Mouse (Mus musculus) liver, adult 2 months (tissue): ENCODE results near the gene Taok3. TPM values are rescaled to one million over a fixed set of nuclear protein-coding genes. Genes with fewer than 3 reads are reported as not detected.

Source experiments
- DNase-seq: peaks from one replicate; pipeline ENCODE4 v3.0.0-alpha.2; 2011; ENCODE audit warnings: low read depth, low spot score; ENCODE audit errors: extremely low read depth
- H3K27ac ChIP-seq: fragments of 200-500 bp; replicated peaks from 2 replicates; pipeline ENCODE4 v1.5.1; 2012; ENCODE audit warnings: low read depth, mild to moderate bottlenecking, control low read depth, inconsistent platforms, low read length; ENCODE audit not compliant: insufficient read depth
- H3K27me3 ChIP-seq: fragments of 200-500 bp; 2 replicates; pipeline ENCODE4 v1.6.1; 2012; ENCODE audit warnings: mild to moderate bottlenecking, moderate library complexity, low read length, inconsistent platforms; ENCODE audit not compliant: control insufficient read depth, insufficient read depth
- H3K36me3 ChIP-seq: fragments of 200-500 bp; 2 replicates; pipeline ENCODE4 v1.6.1; 2012; ENCODE audit warnings: low read length, inconsistent platforms; ENCODE audit not compliant: control insufficient read depth, insufficient read depth
- H3K4me1 ChIP-seq: fragments of 200-500 bp; 2 replicates; pipeline ENCODE4 v1.6.1; 2011; ENCODE audit warnings: low read length; ENCODE audit not compliant: control insufficient read depth, insufficient read depth
- H3K4me3 ChIP-seq: fragments of 200-500 bp; 2 replicates; pipeline ENCODE4 v1.5.1; 2011; ENCODE audit warnings: low read depth, mild to moderate bottlenecking, control low read depth, low read length, moderate library complexity; ENCODE audit not compliant: insufficient read depth
- H3K79me2 ChIP-seq: fragments of 200-500 bp; 2 replicates; pipeline ENCODE4 v1.6.1; 2012; ENCODE audit warnings: inconsistent platforms, mild to moderate bottlenecking, low read length, moderate library complexity; ENCODE audit not compliant: control insufficient read depth, insufficient read depth
- H3K9ac ChIP-seq: fragments of 200-500 bp; 2 replicates; pipeline ENCODE4 v1.6.1; 2012; ENCODE audit warnings: low read depth, mild to moderate bottlenecking, control low read depth, inconsistent platforms, low read length
- CTCF ChIP-seq: fragments of 200-500 bp; IDR thresholded peaks from 2 replicates; pipeline ENCODE4 v1.5.1; 2011; ENCODE audit warnings: low read depth, low read length, control low read depth
- POLR2A ChIP-seq: fragments of 200-500 bp; IDR thresholded peaks from 2 replicates; pipeline ENCODE4 v1.6.1; 2011; ENCODE audit warnings: low read length, control low read depth; ENCODE audit not compliant: insufficient read depth; ENCODE audit errors: extremely low read depth
- WGBS: fragments of 180-500 bp; shearing (Covaris S2); methylation state at CpG from one replicate; pipeline ENCODE4 v1.1.7; 2018; 5-methylcytosine and 5-hydroxymethylcytosine counted together
- polyA plus RNA-seq: library from polyadenylated mRNA; depleted of rRNA; stranded (reverse); fragments of >200 nt; gene quantifications from 2 replicates; pipeline ENCODE4 v1.2.3, GENCODE M21; 2012
- total RNA-seq: library from RNA; depleted of rRNA; stranded (reverse); fragments of >200 nt; gene quantifications from 2 replicates; pipeline ENCODE4 v1.2.3, GENCODE M21; 2014

The Taok3 gene
- total and polyA plus RNA-seq, 2 experiments: 16.2 to 23.0 TPM

DNA sequence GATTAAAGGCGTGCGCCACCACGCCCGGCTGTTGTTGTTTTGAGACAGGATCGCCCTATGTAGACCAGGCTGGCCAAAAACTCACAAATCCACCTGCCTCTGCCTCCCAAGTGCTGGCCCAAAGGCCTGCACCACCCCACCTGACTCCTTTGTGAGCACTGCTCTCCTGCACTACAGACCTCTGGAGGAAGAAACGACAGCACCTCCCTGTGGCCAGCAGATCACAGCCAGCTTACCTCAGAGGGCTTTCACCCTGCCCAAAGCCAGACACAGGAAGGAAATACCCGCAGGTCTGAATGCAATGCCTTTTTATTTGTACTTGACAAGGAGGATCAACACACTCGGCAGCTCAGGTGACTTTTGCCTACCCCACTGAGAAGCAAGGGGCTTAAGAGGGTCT lies 162.4 kb downstream of the Taok3 start:
- Histone ChIP-seq H3K79me2 (no peaks in the 10 kb centered on the region), H3K4me3 (no peak overlapping the region), H3K4me1 (peaks cover 24% of the 10 kb centered on the region), H3K36me3 (peaks cover 10% of the 10 kb centered on the region; the same call in 1 of the 2 replicates), H3K9ac (no peak overlapping the region), H3K27me3 (no peaks in the 10 kb centered on the region), H3K27ac (no peak overlapping the region)
- WGBS: 85% methylated on average over 8 of the region's 8 CpGs
- TF ChIP-seq CTCF (peak; percentile 26; the same call in 1 of the 2 replicates), POLR2A (no peak)
- DNase-seq: no peak

- Histone ChIP-seq H3K27me3 (no peaks in the 10 kb centered on the region), H3K4me1 (peaks cover 24% of the 10 kb centered on the region), H3K9ac (no peak overlapping the region), H3K4me3 (no peak overlapping the region), H3K36me3 (peaks cover 10% of the 10 kb centered on the region; the same call in 1 of the 2 replicates), H3K79me2 (no peaks in the 10 kb centered on the region), H3K27ac (no peak overlapping the region)
- no peak for DNase-seq
- 87% methylated on average over 9 of the region's 9 CpGs for WGBS
- TF ChIP-seq POLR2A (no peak), CTCF (no peak)
Measured at GRCm38 (mm10) chr5:117284029-117284428, 164.1 kb downstream of the Taok3 start.

DNA sequence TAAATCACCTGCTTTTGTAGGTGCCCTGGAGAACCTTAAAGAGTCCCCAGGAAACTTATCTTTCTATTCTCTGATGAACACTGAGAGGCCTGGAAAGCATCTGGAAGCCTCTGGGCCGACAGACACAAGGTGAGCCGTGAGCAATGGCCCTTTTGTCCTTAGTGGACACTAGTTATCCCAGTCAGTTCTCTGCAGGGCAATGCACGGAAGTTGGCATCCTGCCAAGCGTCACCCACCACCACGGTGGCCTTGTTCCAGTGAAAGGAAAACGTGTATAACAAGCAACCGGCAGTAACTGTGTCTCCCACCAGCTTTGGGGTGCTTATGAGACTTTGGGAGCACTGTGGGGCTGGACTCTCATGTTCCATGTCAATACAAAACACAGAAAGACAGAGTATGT lies 164.8 kb downstream of the Taok3 start:
- no peak overlapping the region for H3K4me3 ChIP-seq
- no peak overlapping the region for H3K27ac ChIP-seq
- H3K27me3 ChIP-seq: no peaks in the 10 kb centered on the region
- H3K36me3 ChIP-seq: peaks cover 10% of the 10 kb centered on the region; the same call in 1 of the 2 replicates
- TF ChIP-seq POLR2A: no peak
- TF ChIP-seq CTCF: no peak
- H3K4me1 ChIP-seq: peaks cover 20% of the 10 kb centered on the region
- no peaks in the 10 kb centered on the region for H3K79me2 ChIP-seq
- 30% methylated on average over 7 of the region's 7 CpGs for WGBS
- DNase-seq: no peak
- no peak overlapping the region for H3K9ac ChIP-seq

- H3K27ac ChIP-seq: 0 out of 2 replicates have a peak overlapping the region, but pooled peaks have one; percentile 4
- no peaks in the 10 kb centered on the region for H3K79me2 ChIP-seq
- 34% methylated on average over 4 of the region's 4 CpGs for WGBS
- H3K36me3 ChIP-seq: peaks cover 10% of the 10 kb centered on the region; the same call in 1 of the 2 replicates
- H3K9ac ChIP-seq: no peak overlapping the region
- H3K27me3 ChIP-seq: no peaks in the 10 kb centered on the region
- TF ChIP-seq POLR2A (no peak), CTCF (no peak)
- H3K4me1 ChIP-seq: peaks cover 19% of the 10 kb centered on the region
- DNase-seq: peak; percentile 89
- no peak overlapping the region for H3K4me3 ChIP-seq
Measured at GRCm38 (mm10) chr5:117285266-117285665, 165.3 kb downstream of the Taok3 start.

DNA sequence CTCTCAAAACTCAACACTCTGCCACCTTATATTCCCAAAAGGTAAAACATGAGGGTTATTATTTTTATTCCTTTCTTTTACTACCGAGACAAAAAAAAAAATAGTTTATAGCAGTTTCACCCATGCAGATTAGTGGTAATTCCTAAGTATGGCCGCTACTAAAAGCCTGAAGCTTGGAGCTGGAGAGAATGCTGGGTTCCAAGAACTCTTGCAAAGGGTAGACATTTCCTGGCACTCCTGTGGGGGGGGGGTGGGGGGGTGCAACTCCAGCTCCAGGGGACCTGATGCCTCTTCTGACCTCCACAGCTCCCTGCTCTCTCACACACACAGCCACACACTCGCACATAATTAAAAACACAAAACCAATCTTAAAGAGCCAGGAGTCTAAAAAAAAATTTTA lies 166.4 kb downstream of the Taok3 start:
- Histone ChIP-seq H3K36me3 (peaks cover 10% of the 10 kb centered on the region; the same call in 1 of the 2 replicates), H3K9ac (no peak overlapping the region; the same call in 1 of the 2 replicates), H3K27ac (peak overlapping the region; percentile 45), H3K27me3 (no peaks in the 10 kb centered on the region), H3K4me1 (peaks cover 19% of the 10 kb centered on the region), H3K79me2 (no peaks in the 10 kb centered on the region), H3K4me3 (peak overlapping the region; percentile 69)
- DNase-seq: no peak
- TF ChIP-seq POLR2A (no peak), CTCF (no peak)
- WGBS: 27% methylated on average over 3 of the region's 3 CpGs

DNA sequence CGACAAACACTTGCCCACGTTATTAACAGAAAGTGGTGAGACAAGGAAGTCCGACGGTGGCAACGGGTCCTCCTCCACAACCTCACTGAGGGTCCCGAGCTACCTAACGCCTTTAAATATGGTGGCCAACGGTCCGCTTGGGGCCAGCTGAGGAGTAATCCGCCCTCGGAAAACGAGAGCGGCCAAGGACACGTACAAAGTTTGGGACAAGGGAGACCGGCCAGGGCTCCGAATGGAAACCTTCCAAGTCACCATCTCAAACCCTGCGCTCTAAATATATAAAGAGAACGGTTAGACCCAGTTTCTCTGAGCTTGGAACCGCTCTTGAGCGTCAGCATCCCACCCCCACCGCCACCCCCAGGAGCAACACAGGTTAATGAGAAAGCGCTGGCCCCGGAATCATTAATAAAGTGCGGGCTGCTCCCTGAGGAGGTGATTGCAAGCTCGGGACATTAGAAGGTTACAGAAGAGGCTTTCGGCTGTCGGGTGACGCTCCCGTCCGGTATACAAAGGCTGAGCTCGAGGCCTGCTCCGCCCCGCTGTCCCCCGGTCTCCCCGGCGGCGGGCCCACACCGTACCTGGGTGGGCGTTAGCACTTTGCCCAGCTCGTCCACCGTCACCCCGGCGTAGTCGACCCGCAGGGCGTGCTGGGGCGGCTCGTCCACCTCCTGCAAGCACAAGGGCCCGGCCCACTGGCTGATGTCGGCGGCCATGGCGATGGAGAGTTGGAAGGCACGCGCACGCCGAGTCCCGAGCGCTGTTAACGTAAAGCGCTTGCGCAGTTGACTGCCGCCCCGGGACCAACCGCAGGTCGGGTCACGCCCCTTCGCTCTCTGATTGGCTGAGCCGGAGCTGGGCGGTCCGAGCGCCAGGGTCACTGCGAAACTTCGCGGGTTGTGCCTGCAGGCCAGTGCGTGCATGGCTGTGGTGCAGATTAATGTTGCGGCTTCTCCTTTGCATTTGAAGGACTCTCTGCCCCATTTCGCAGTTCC lies 167.2 kb downstream of the Taok3 start, which contains the start of gene Pebp1:
TSS of gene Pebp1 (minus strand) at position 795 of the 992 bp plus-strand sequence.
- peak within 1 kb of the TSS; percentile 45 for H3K27ac ChIP-seq
- peak within 1 kb of the TSS; percentile 60 for H3K9ac ChIP-seq
- under 1% methylated on average over 77 of the region's 77 CpGs for WGBS
- peak; percentile 82 for DNase-seq
- H3K4me1 ChIP-seq: peaks cover 19% of the 10 kb centered on the region
- H3K27me3 ChIP-seq: no peaks in the 10 kb centered on the region
- peaks cover 9% of the 10 kb centered on the region; the same call in 1 of the 2 replicates for H3K36me3 ChIP-seq
- peak; percentile 28 for TF ChIP-seq CTCF
- no peak; the same call in 1 of the 2 replicates for TF ChIP-seq POLR2A
- H3K4me3 ChIP-seq: peak within 1 kb of the TSS; percentile 69
- no peaks in the 10 kb centered on the region for H3K79me2 ChIP-seq
